ENCODE assay signal across 9 mouse cellular contexts in genomic region chr19:46507181-46507581, GRCm38 (mm10). TPM values are rescaled to one million over a fixed set of nuclear protein-coding genes. Genes with fewer than 3 reads are reported as not detected.
DNase-seq lines count a peak whose midpoint lies in the region; ATAC-seq and TF ChIP-seq lines count a peak whose summit lies in the region.
"Had no signal": no experiment of that assay in that cellular context is flagged by ENCODE, and none has a peak within 500 bp of the region (broad histone marks: within the 10 kb centered on the region; RNA-seq: fewer than 3 reads in every experiment).

No protein-coding gene starts in this region.

- peak overlapping the region; percentile 96 for H3K4me2 ChIP-seq in forebrain, embryonic 14.5 days (ENCODE audit: low read length)

- H3K4me3 ChIP-seq in heart, embryonic 10.5 days, result no peak overlapping the region
- H3K4me3 ChIP-seq in ES-E14 (ENCODE audit: insufficient read depth in 1 of 2, low read depth in 1 of 2, low read length in 2 of 2, poor library complexity in 1 of 2, severe bottlenecking in 1 of 2) (no peak overlapping the region), macrophage (ENCODE audit: inconsistent target) (peak overlapping the region; percentile 92)
- H3K4me3 ChIP-seq in forebrain, embryonic 14.5 days (ENCODE audit: low read depth, low read length), result peak overlapping the region; percentile 96

- H3K27me3 ChIP-seq in heart, embryonic 10.5 days (ENCODE audit: insufficient read depth, poor library complexity, severe bottlenecking), result no peaks in the 10 kb centered on the region
- H3K27me3 ChIP-seq in forebrain, embryonic 14.5 days (replicated peaks; ENCODE audit: control insufficient read depth, insufficient read depth, low read length), result no peaks in the 10 kb centered on the region
- H3K27me3 ChIP-seq: CH12.LX had no signal

- H3K4me1 ChIP-seq in heart, embryonic 10.5 days, result peaks cover 79% of the 10 kb centered on the region
- peaks cover 8 to 26% of the 10 kb centered on the region in 2 experiments for H3K4me1 ChIP-seq in ES-E14 (ENCODE audit: control insufficient read depth in 2 of 2, insufficient read depth in 2 of 2, low read length in 2 of 2, poor library complexity in 1 of 2)
- peaks cover 53% of the 10 kb centered on the region for H3K4me1 ChIP-seq in forebrain, embryonic 14.5 days (ENCODE audit: control insufficient read depth, insufficient read depth, low read length)

- no peak for DNase-seq in heart, embryonic 10.5 days (ENCODE audit: low spot score)
- DNase-seq in heart, postnatal 36 days, result no peak
- no peak for DNase-seq in ES-E14 (ENCODE audit: low read depth, low spot score)
- DNase-seq in forebrain, embryonic 14.5 days (ENCODE audit: low spot score), result peak; percentile 80
- no peak for DNase-seq in left cerebral cortex, postnatal 14 days (ENCODE audit: low spot score in 2 of 2)
- no peak for DNase-seq in ovary, postnatal 14 days (ENCODE audit: low spot score)

- WGBS in heart, embryonic 10.5 days, result 78% methylated on average over 8 of the region's 8 CpGs
- 9% methylated on average over 8 of the region's 8 CpGs for WGBS in forebrain, embryonic 14.5 days
- 87% methylated on average over 8 of the region's 8 CpGs for WGBS in macrophage (ENCODE audit: missing documents)

- H3K9me3 ChIP-seq in heart, embryonic 10.5 days, result no peaks in the 10 kb centered on the region
- no peaks in the 10 kb centered on the region for H3K9me3 ChIP-seq in ES-E14 (ENCODE audit: control insufficient read depth, insufficient read depth, low read depth, low read length)
- H3K9me3 ChIP-seq in forebrain, embryonic 14.5 days (replicated peaks; ENCODE audit: control insufficient read depth, low read length), result no peaks in the 10 kb centered on the region

- intact Hi-C loops in heart, postnatal 36 days (cut with DNase I), result no loop called here
- intact Hi-C loops in left cerebral cortex, postnatal 14 days (cut with DNase I), result no loop called here

- 0 out of 2 replicates have a peak overlapping the region, but pooled peaks have one; percentile 4 for H3K9ac ChIP-seq in ES-E14 (ENCODE audit: insufficient read depth, low read depth, low read length, poor library complexity, severe bottlenecking)
- H3K9ac ChIP-seq in forebrain, embryonic 14.5 days (ENCODE audit: low read length), result peak overlapping the region; percentile 70

- H3K27ac ChIP-seq in heart, embryonic 10.5 days, result peak overlapping the region; percentile 63; the same call in 1 of the 2 replicates
- no peak overlapping the region for H3K27ac ChIP-seq in ES-E14 (ENCODE audit: insufficient read depth, low read depth, low read length, poor library complexity, severe bottlenecking)
- H3K27ac ChIP-seq in forebrain, embryonic 14.5 days (ENCODE audit: low read depth, low read length), result peak overlapping the region; percentile 92
- peak overlapping the region; percentile 99 for H3K27ac ChIP-seq in macrophage

- peak; percentile 8; the same call in 1 of the 2 replicates for ATAC-seq in forebrain, embryonic 14.5 days
- no peak for ATAC-seq in activated CD4-positive, CD25-positive, alpha-beta regulatory T cell, adult 4 months

- in situ Hi-C loops in ES-E14 (cut with MboI; ENCODE audit: low sequenced_read_pairs in 2 of 2, unreplicated experiment in 2 of 2), result no loop called here

- H3K36me3 ChIP-seq in heart, embryonic 10.5 days, result peaks cover 62% of the 10 kb centered on the region
- H3K36me3 ChIP-seq in ES-E14 (ENCODE audit: control insufficient read depth, insufficient read depth, low read length, poor library complexity, severe bottlenecking) (peaks cover 34% of the 10 kb centered on the region), macrophage (ENCODE audit: inconsistent target) (peaks cover 7% of the 10 kb centered on the region; the same call in 1 of the 2 replicates)
- H3K36me3 ChIP-seq in forebrain, embryonic 14.5 days (ENCODE audit: control insufficient read depth, insufficient read depth, low read length), result peaks cover 68% of the 10 kb centered on the region

- peaks cover 92% of the 10 kb centered on the region for H3K79me2 ChIP-seq in macrophage (ENCODE audit: inconsistent target)

TF ChIP-seq in ES-E14, 5 proteins besides CTCF, POLR2A, EP300 and RAD21:
- TF ChIP-seq ZC3H11A (IDR thresholded peaks at IDR 0.05; ENCODE audit: borderline replicate concordance, low read depth, low read length) (no peak), HCFC1 (IDR thresholded peaks at IDR 0.05; ENCODE audit: borderline replicate concordance, insufficient read depth, low read length) (no peak), MAFK (IDR thresholded peaks at IDR 0.05; ENCODE audit: insufficient read depth, low read depth, low read length) (no peak), ZNF384 (IDR thresholded peaks at IDR 0.05; ENCODE audit: low read depth, low read length) (no peak), CHD2 (IDR thresholded peaks at IDR 0.05; ENCODE audit: low read depth, low read length) (no peak)

RNA-seq across cellular contexts. Expression of gene Trim8, which starts 5.7 kb away (rescaled TPM):
- polyA plus RNA-seq in heart, embryonic 10.5 days (2016; fragmentation: Nextera tagmentation; extraction: Ambion mirVana), result 17.6 and 22.0 TPM in 2 replicates
- 10 to 100 TPM; 38.7 to 40.0 TPM for total RNA-seq in heart, postnatal 36 days (2021)
- total RNA-seq in ES-E14 (2012; rRNA removed), result 26.1 and 33.2 TPM in 2 replicates
- 23.0 and 24.8 TPM in 2 replicates for polyA plus RNA-seq in forebrain, embryonic 14.5 days (2014; fragmentation: Nextera tagmentation; extraction: Ambion mirVana)
- 10 to 100 TPM; 15.9 to 99.6 (median 53.2) TPM for total RNA-seq in macrophage (2018; cell fraction: chromatin; rRNA removed)
- total RNA-seq in macrophage (2018; cell fraction: cytosol; rRNA removed), result 100 to 1,000 TPM in 1 of 26 experiments, 10 to 100 TPM in 25; 25.7 to 101 (median 73.3) TPM
- 100 to 1,000 TPM in 4 of 26 experiments, 10 to 100 TPM in 22; 24.4 to 126 (median 65.5) TPM for total RNA-seq in macrophage (2018; cell fraction: nucleus; rRNA removed)
- 33.5 to 58.8 TPM (median 46.5 TPM) in 3 replicates for polyA plus RNA-seq in macrophage (2018)
- polyA plus RNA-seq in activated CD4-positive, CD25-positive, alpha-beta regulatory T cell, adult 4 months (2017; shearing (Covaris generic)), result 10 to 100 TPM; 15.8 to 21.3 TPM
- 100 to 1,000 TPM; 103 to 110 TPM for total RNA-seq in left cerebral cortex, postnatal 14 days (2021)

Comparison
In these comparisons a context has a peak if more than half of its experiments do, and no peak if none do; other contexts are left out.
1. H3K4me3 ChIP-seq: peak in forebrain, embryonic 14.5 days (single experiment) and macrophage (single experiment); none in heart, embryonic 10.5 days (single experiment) and ES-E14 (0 of 2).